15 mouse cellular contexts compared by ENCODE assay signal in the genomic region with DNA sequence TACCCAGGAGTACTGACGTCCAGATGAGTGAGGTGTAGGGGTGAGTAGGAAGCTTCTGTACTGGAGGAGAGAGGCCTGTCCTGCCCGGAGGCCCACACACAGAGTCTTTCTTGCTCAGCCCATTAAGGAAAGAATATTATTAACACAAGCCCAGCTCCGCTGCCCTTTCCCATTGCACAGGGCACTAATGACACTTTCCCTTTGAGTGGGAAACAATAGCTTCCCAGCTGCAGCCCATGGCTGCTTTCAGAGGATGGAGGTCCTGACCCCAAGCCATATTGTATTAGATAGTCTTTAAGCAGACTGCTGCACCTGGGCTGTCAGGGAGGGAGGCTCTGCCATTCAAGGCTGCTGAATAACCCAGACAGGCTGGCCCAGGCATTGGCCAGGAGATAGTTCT.
DNase-seq lines count a peak whose midpoint lies in the region; ATAC-seq lines count a peak whose summit lies in the region.
"Had no signal": no experiment of that assay in that cellular context is flagged by ENCODE, and none has a peak within 500 bp of the region (broad histone marks: within the 10 kb centered on the region; RNA-seq: fewer than 3 reads in every experiment).

No protein-coding gene starts in this region.

- H3K36me3 ChIP-seq in kidney, embryonic 15.5 days, result no peaks in the 10 kb centered on the region
- no peaks in the 10 kb centered on the region for H3K36me3 ChIP-seq in hindbrain, embryonic 11.5 days (ENCODE audit: control insufficient read depth, insufficient read depth, low read length)
- H3K36me3 ChIP-seq in midbrain, embryonic 14.5 days (ENCODE audit: control insufficient read depth, insufficient read depth, low read length), result no peaks in the 10 kb centered on the region
- H3K36me3 ChIP-seq: stomach, embryonic 15.5 days had no signal

- H3K9me3 ChIP-seq in kidney, embryonic 15.5 days (replicated peaks), result no peaks in the 10 kb centered on the region
- no peaks in the 10 kb centered on the region for H3K9me3 ChIP-seq in hindbrain, embryonic 11.5 days (ENCODE audit: control insufficient read depth, low read length)
- no peaks in the 10 kb centered on the region for H3K9me3 ChIP-seq in midbrain, embryonic 14.5 days (ENCODE audit: control insufficient read depth, low read length)
- H3K9me3 ChIP-seq: stomach, embryonic 15.5 days had no signal

- H3K4me1 ChIP-seq in kidney, embryonic 15.5 days, result peaks cover 6% of the 10 kb centered on the region; the same call in 1 of the 2 replicates
- peaks cover 11% of the 10 kb centered on the region; the same call in 1 of the 2 replicates for H3K4me1 ChIP-seq in hindbrain, embryonic 11.5 days (replicated peaks; ENCODE audit: control insufficient read depth, insufficient read depth, low read length)
- H3K4me1 ChIP-seq in midbrain, embryonic 14.5 days (ENCODE audit: control insufficient read depth, insufficient read depth, low read length), result 0 out of 2 replicates have a peak, but pooled peaks cover 5% of the 10 kb centered on the region
- H3K4me1 ChIP-seq: stomach, embryonic 15.5 days had no signal

- H3K4me2 ChIP-seq in kidney, embryonic 15.5 days, result no peak overlapping the region
- H3K4me2 ChIP-seq in hindbrain, embryonic 11.5 days (replicated peaks; ENCODE audit: low read depth, low read length), result no peak overlapping the region
- no peak overlapping the region for H3K4me2 ChIP-seq in midbrain, embryonic 14.5 days (ENCODE audit: low read length)
- H3K4me2 ChIP-seq: heart, embryonic 11.5 days; stomach, embryonic 15.5 days had no signal

- ATAC-seq in kidney, embryonic 15.5 days (replicated peaks; ENCODE audit: low FRiP score), result peak; percentile 14; the same call in 1 of the 2 replicates
- ATAC-seq in hindbrain, embryonic 11.5 days (ENCODE audit: low FRiP score), result peak; percentile 86
- no peak for ATAC-seq in midbrain, embryonic 14.5 days (ENCODE audit: low FRiP score, low TSS enrichment)
- ATAC-seq: activated CD4-positive, CD25-positive, alpha-beta regulatory T cell, adult 4 months had no signal

- no peak overlapping the region for H3K27ac ChIP-seq in kidney, embryonic 15.5 days
- peak overlapping the region; percentile 48 for H3K27ac ChIP-seq in hindbrain, embryonic 11.5 days (ENCODE audit: low read depth, low read length)
- H3K27ac ChIP-seq in midbrain, embryonic 14.5 days (replicated peaks; ENCODE audit: low read depth, low read length), result no peak overlapping the region
- H3K27ac ChIP-seq: stomach, embryonic 15.5 days had no signal

- DNase-seq in kidney, postnatal 14 days, result no peak
- peak; percentile 63 for DNase-seq in hindbrain, embryonic 11.5 days (ENCODE audit: low spot score)
- DNase-seq in midbrain, embryonic 14.5 days, result peak; percentile 13
- peak; percentile 94 for DNase-seq in retina, postnatal 1 day
- no peak for DNase-seq in right cerebral cortex, adult 18-20 months
- DNase-seq in left cerebral cortex, adult 18-20 months (ENCODE audit: low spot score in 2 of 2), result no peak
- no peak for DNase-seq in right cerebral cortex, postnatal 4 days
- DNase-seq: cerebellum, adult 9-11 months; liver; thymus, postnatal 4 days had no signal

- no peak overlapping the region for H3K9ac ChIP-seq in kidney, embryonic 15.5 days
- no peak overlapping the region for H3K9ac ChIP-seq in hindbrain, embryonic 11.5 days (ENCODE audit: low read depth, low read length)
- no peak overlapping the region for H3K9ac ChIP-seq in midbrain, embryonic 14.5 days (replicated peaks; ENCODE audit: low read length)
- H3K9ac ChIP-seq: stomach, embryonic 15.5 days had no signal

- 17% methylated on average over 3 of the region's 3 CpGs for WGBS in kidney, embryonic 15.5 days
- WGBS in hindbrain, embryonic 11.5 days, result 24% methylated on average over 3 of the region's 3 CpGs
- WGBS in midbrain, embryonic 14.5 days, result 5% methylated on average over 3 of the region's 3 CpGs

- H3K4me3 ChIP-seq in kidney, embryonic 15.5 days (replicated peaks), result no peak overlapping the region
- no peak overlapping the region for H3K4me3 ChIP-seq in hindbrain, embryonic 11.5 days (ENCODE audit: low read depth, low read length)
- H3K4me3 ChIP-seq in midbrain, embryonic 14.5 days (replicated peaks; ENCODE audit: low read depth, low read length), result no peak overlapping the region
- H3K4me3 ChIP-seq: megakaryocyte, embryonic 14.5 days; stomach, embryonic 15.5 days had no signal

- H3K27me3 ChIP-seq in kidney, embryonic 15.5 days, result no peaks in the 10 kb centered on the region
- H3K27me3 ChIP-seq in hindbrain, embryonic 11.5 days (ENCODE audit: control insufficient read depth, insufficient read depth, low read length), result no peaks in the 10 kb centered on the region
- H3K27me3 ChIP-seq in midbrain, embryonic 14.5 days (ENCODE audit: control insufficient read depth, insufficient read depth, low read length), result no peaks in the 10 kb centered on the region
- H3K27me3 ChIP-seq: stomach, embryonic 15.5 days had no signal

Comparison
In these comparisons a context has a peak if more than half of its experiments do, and no peak if none do; other contexts are left out.
1. DNase-seq: peak in hindbrain, embryonic 11.5 days (single experiment), midbrain, embryonic 14.5 days (single experiment) and retina, postnatal 1 day (single experiment); none in kidney, postnatal 14 days (single experiment), right cerebral cortex, adult 18-20 months (single experiment), left cerebral cortex, adult 18-20 months (0 of 2) and right cerebral cortex, postnatal 4 days (single experiment).